Mouse (Mus musculus) lung, postnatal 0 days (tissue): Measurements from ENCODE around the gene Esr2.
A peak's percentile ranks its signal among the peaks of the same experiment; 100 is the strongest.

Experiments used
- CTCF ChIP-seq: IDR thresholded peaks from 2 replicates; pipeline ENCODE4 v1.5.1; 2016; ENCODE audit warnings: antibody characterized with exemption, mild to moderate bottlenecking
- EP300 ChIP-seq: IDR thresholded peaks from 2 replicates; pipeline ENCODE4 v1.6.1; 2016; ENCODE audit warnings: antibody characterized with exemption, mild to moderate bottlenecking, control low read depth

DNA sequence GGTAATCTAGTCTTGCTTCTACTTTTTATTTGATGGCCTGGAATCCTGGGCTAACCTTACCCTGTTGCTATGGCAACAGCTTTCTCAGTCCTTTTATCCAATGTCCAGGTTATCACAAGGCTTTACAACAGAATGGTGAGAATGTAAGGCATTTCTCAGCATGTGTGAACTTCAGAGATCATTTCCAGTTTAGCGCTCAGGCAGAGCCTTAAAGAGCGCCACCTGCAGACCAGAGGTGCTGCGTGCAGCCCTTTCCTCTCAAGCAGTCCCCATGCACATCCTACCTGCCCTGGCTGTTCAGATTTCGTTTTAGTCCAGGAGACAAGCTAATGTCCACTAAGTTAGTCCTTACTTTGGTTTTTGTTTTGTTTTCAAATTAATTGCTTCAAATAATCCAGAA is 46.8 kb downstream of the Esr2 start:
- no peak for TF ChIP-seq EP300
- TF ChIP-seq CTCF: peak; percentile 73
